Mouse (Mus musculus): ENCODE measurements at regions not wholly inside any gene's neighbourhood (a gene's known extent, or its start where the extent isn't known, plus 50 kb on each side); places are given as distances from the start of the nearest gene placed in this dataset.

DNA sequence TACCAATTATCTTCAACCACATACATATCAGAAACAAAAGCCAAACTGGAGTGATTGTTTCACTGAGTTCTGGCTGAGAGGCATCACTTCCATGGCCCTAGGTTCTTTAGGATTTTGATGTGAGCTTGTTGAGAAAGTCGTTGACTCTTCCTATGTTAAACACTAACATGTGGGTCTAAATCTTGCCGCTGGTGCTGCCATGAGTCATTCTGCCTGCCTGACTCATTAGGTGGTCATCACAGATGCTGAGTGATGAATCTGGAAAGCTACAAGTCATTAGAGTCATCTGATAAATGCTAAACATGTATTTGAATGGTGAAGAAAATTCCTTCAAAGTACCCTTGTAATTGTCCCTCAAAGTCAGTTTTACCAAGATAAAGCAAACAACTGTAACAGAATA is 60.4 kb upstream of the Tac1 start:
- Histone ChIP-seq H3K27me3 (no peaks in the 10 kb centered on the region), H3K9ac (replicated peaks) (no peak overlapping the region), H3K4me2 (replicated peaks) (no peak overlapping the region), H3K27ac (no peak overlapping the region), H3K4me3 (replicated peaks) (no peak overlapping the region), H3K9me3 (no peaks in the 10 kb centered on the region), H3K36me3 (no peaks in the 10 kb centered on the region), H3K4me1 (replicated peaks) (no peaks in the 10 kb centered on the region)
- no peak for ATAC-seq
- WGBS, result 86% methylated on average over 2 of the region's 2 CpGs

DNA sequence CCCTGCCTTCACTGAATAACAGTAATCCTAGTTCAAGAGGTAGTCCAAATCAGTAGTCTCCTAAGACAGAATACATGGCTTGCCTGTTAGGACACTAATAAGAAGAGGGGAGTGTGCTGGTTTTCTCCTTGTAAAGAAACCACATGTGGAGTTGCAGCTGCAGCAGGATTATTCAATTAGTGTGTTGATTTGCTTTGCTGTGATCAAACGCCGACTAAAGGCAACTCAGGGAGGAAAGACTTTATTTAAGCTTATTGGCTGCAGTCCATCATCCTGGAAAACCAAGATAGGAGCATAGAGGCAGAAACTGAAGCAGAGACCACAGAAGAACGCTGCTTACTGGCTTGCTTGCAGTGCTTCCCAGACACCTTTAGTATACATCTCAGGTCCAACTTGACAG is 57.9 kb upstream of the Tac1 start:
- ATAC-seq, result no peak
- no peak overlapping the region for H3K4me2 ChIP-seq (replicated peaks)
- H3K9ac ChIP-seq (replicated peaks), result no peak overlapping the region
- H3K36me3 ChIP-seq, result no peaks in the 10 kb centered on the region
- H3K4me3 ChIP-seq (replicated peaks), result no peak overlapping the region
- no peak overlapping the region for H3K27ac ChIP-seq
- H3K9me3 ChIP-seq, result no peaks in the 10 kb centered on the region
- WGBS, result 42% methylated on average over 3 of the region's 3 CpGs
- H3K27me3 ChIP-seq, result no peaks in the 10 kb centered on the region
- H3K4me1 ChIP-seq (replicated peaks), result no peaks in the 10 kb centered on the region

Measured in midbrain, embryonic 13.5 days (tissue).